Mouse (Mus musculus) layer of hippocampus, adult 8-10 months (tissue): ENCODE measurements around the gene Peli1. TPM values are rescaled to one million over a fixed set of nuclear protein-coding genes. Genes with fewer than 3 reads are reported as not detected.

Experiments
- DNase-seq, 2 experiments: peaks; one replicate each; pipeline ENCODE4 v3.0.0; 2022; ENCODE audit warnings: low spot score in 2 of 2
- total RNA-seq, 4 experiments: library from RNA; stranded (reverse); gene quantifications; 2 replicates each; pipeline ENCODE4 v1.2.4; 2022

Gene Peli1
- total RNA-seq, 4 experiments from 2014 or later: 43.0 to 49.2 (median 46.6) TPM

GRCm38 (mm10) chr11:21092621-21093020, 1.5 kb downstream of the Peli1 start:
- DNase-seq: no peak

- DNase-seq: no peak
Observed at GRCm38 (mm10) chr11:21093081-21093815, 2.2 kb downstream of the Peli1 start.

GRCm38 (mm10) chr11:21096590-21096989, 5.5 kb downstream of the Peli1 start:
- no peak for DNase-seq

- DNase-seq: no peak
Observed at GRCm38 (mm10) chr11:21098457-21098856, 7.4 kb downstream of the Peli1 start.

GRCm38 (mm10) chr11:21100704-21101103, 9.6 kb downstream of the Peli1 start:
- no peak for DNase-seq

GRCm38 (mm10) chr11:21101286-21101685, 10.2 kb downstream of the Peli1 start:
- no peak for DNase-seq

GRCm38 (mm10) chr11:21102273-21103005, 11.3 kb downstream of the Peli1 start:
- DNase-seq: no peak

- DNase-seq: no peak
Observed at GRCm38 (mm10) chr11:21103186-21103585, 12.1 kb downstream of the Peli1 start.

- DNase-seq: no peak
Observed at GRCm38 (mm10) chr11:21105393-21105792, 14.3 kb downstream of the Peli1 start.

- no peak for DNase-seq
Observed at GRCm38 (mm10) chr11:21107120-21107519, 16.0 kb downstream of the Peli1 start.

GRCm38 (mm10) chr11:21109279-21109678, 18.2 kb downstream of the Peli1 start:
- no peak for DNase-seq

GRCm38 (mm10) chr11:21114516-21114915, 23.4 kb downstream of the Peli1 start:
- no peak for DNase-seq

GRCm38 (mm10) chr11:21115804-21116203, 24.7 kb downstream of the Peli1 start:
- DNase-seq: no peak

GRCm38 (mm10) chr11:21116623-21117295, 25.7 kb downstream of the Peli1 start:
- DNase-seq: no peak

- no peak for DNase-seq
Observed at GRCm38 (mm10) chr11:21121737-21122136, 30.6 kb downstream of the Peli1 start.

GRCm38 (mm10) chr11:21122399-21122798, 31.3 kb downstream of the Peli1 start:
- no peak for DNase-seq

GRCm38 (mm10) chr11:21131692-21132091, 40.6 kb downstream of the Peli1 start:
- DNase-seq: no peak

- no peak for DNase-seq
Observed at GRCm38 (mm10) chr11:21134875-21135451, 43.9 kb downstream of the Peli1 start.

- DNase-seq: no peak
Observed at GRCm38 (mm10) chr11:21139453-21139852, 48.4 kb downstream of the Peli1 start.

GRCm38 (mm10) chr11:21141242-21141641, 50.2 kb downstream of the Peli1 start:
- DNase-seq: no peak

- DNase-seq: no peak
Observed at GRCm38 (mm10) chr11:21141755-21142154, 50.7 kb downstream of the Peli1 start.

GRCm38 (mm10) chr11:21149476-21149875, 58.4 kb downstream of the Peli1 start:
- no peak for DNase-seq
